Mouse (Mus musculus): ENCODE data around the gene Obsl1. TPM values are rescaled to one million over a fixed set of nuclear protein-coding genes. Genes with fewer than 3 reads are reported as not detected.

Obsl1 gene
- total RNA-seq, 4 experiments from 2014 or later = 108 to 133 (median 122) TPM

GRCm38 (mm10) chr1:75456746-75457564, 49.3 kb downstream of the Obsl1 start:
- DNase-seq (ENCODE audit: low spot score) = no peak

- DNase-seq (ENCODE audit: low spot score) = no peak
Observed at GRCm38 (mm10) chr1:75455948-75456347, 50.3 kb downstream of the Obsl1 start.

GRCm38 (mm10) chr1:75455433-75455832, 50.8 kb downstream of the Obsl1 start:
- no peak for DNase-seq (ENCODE audit: low spot score)

- DNase-seq (ENCODE audit: low spot score) = no peak
Observed at GRCm38 (mm10) chr1:75451900-75452299, 54.4 kb downstream of the Obsl1 start.

GRCm38 (mm10) chr1:75450314-75451005, 55.8 kb downstream of the Obsl1 start, which contains the start of gene Asic4:
Asic4 (plus strand) TSS chr1:75450436.
- no peak for DNase-seq (ENCODE audit: low spot score)

GRCm38 (mm10) chr1:75449377-75450135, 56.7 kb downstream of the Obsl1 start:
- no peak for DNase-seq (ENCODE audit: low spot score)

GRCm38 (mm10) chr1:75448937-75449336, 57.3 kb downstream of the Obsl1 start:
- no peak for DNase-seq (ENCODE audit: low spot score)

GRCm38 (mm10) chr1:75448052-75448431, 58.2 kb downstream of the Obsl1 start:
- no peak for DNase-seq (ENCODE audit: low spot score)

- no peak for DNase-seq (ENCODE audit: low spot score)
Observed at GRCm38 (mm10) chr1:75447265-75448051, 58.8 kb downstream of the Obsl1 start.

- DNase-seq (ENCODE audit: low spot score) = no peak
Observed at GRCm38 (mm10) chr1:75446656-75447055, 59.6 kb downstream of the Obsl1 start.

- DNase-seq (ENCODE audit: low spot score) = peak; percentile 64
Observed at GRCm38 (mm10) chr1:75445751-75446611, 60.3 kb downstream of the Obsl1 start.

- DNase-seq (ENCODE audit: low spot score) = no peak
Observed at GRCm38 (mm10) chr1:75445141-75445701, 61.0 kb downstream of the Obsl1 start.

- no peak for DNase-seq (ENCODE audit: low spot score)
Observed at GRCm38 (mm10) chr1:75444208-75444607, 62.0 kb downstream of the Obsl1 start.

- no peak for DNase-seq (ENCODE audit: low spot score)
Observed at GRCm38 (mm10) chr1:75443247-75444024, 62.8 kb downstream of the Obsl1 start.

GRCm38 (mm10) chr1:75442811-75443210, 63.4 kb downstream of the Obsl1 start:
- no peak for DNase-seq (ENCODE audit: low spot score)

GRCm38 (mm10) chr1:75442171-75442570, 64.1 kb downstream of the Obsl1 start:
- DNase-seq (ENCODE audit: low spot score) = no peak

- no peak for DNase-seq (ENCODE audit: low spot score)
Observed at GRCm38 (mm10) chr1:75441471-75441996, 64.7 kb downstream of the Obsl1 start.

GRCm38 (mm10) chr1:75440661-75441060, 65.6 kb downstream of the Obsl1 start:
- DNase-seq (ENCODE audit: low spot score) = no peak

- DNase-seq (ENCODE audit: low spot score) = no peak
Observed at GRCm38 (mm10) chr1:75438782-75439181, 67.5 kb downstream of the Obsl1 start.
